In the genomic region with DNA sequence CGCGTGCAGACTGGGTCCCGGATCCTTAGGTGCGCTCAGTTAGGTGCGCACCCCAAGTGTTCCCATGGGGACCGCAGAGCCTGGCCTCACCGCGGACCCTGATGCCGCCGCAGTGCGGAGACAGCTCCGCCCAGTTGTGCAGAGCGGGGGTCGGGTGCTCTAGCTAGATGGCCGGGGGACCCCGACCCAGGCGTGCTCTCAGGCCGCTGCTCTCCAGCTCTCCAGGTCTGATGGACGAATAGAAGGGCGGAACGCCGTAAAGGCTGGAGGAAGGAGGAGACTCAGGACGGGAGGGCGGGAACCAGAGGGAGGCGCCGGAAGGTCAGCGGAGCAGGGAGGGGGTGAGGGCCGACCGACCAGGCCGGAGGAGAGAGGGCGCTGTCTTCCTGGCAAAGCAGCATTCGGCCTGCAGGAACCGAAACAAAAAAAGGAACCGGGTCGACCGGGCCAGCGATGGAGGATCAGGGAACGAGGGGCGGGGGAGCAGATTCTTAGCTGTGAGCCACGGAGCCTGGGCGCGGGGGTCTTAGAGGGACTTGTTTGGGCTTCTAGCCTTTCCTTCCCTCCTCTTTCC, we compare ENCODE assay signal across 8 mouse cellular contexts. TPM values are rescaled to one million over a fixed set of nuclear protein-coding genes. Genes with fewer than 3 reads are reported as not detected.
DNase-seq lines count a peak whose midpoint lies in the region; ATAC-seq lines count a peak whose summit lies in the region.

A gene (minus strand): TSS at position 220 of the 574 bp plus-strand sequence.

- peak within 1 kb of the TSS; percentile 33 for H3K4me3 ChIP-seq in hindbrain, embryonic 13.5 days
- peak within 1 kb of the TSS; percentile 57 for H3K4me3 ChIP-seq in limb, embryonic 15.5 days
- H3K4me3 ChIP-seq in midbrain, embryonic 14.5 days (replicated peaks; ENCODE audit: low read depth, low read length): peak within 1 kb of the TSS; percentile 32

- peaks cover 100% of the 10 kb centered on the region for H3K27me3 ChIP-seq in hindbrain, embryonic 13.5 days
- peaks cover 71% of the 10 kb centered on the region for H3K27me3 ChIP-seq in limb, embryonic 15.5 days
- peaks cover 90% of the 10 kb centered on the region for H3K27me3 ChIP-seq in midbrain, embryonic 14.5 days (ENCODE audit: control insufficient read depth, insufficient read depth, low read length)

- peak; percentile 39 for DNase-seq in layer of hippocampus, adult 11-12 months (ENCODE audit: low spot score)
- DNase-seq in layer of hippocampus, adult 8-10 months (ENCODE audit: low spot score in 2 of 2): no peak
- DNase-seq in adrenal gland, postnatal 14 days: peak; percentile 92
- peak; percentile 95 for DNase-seq in gastrocnemius, adult 18-20 months (ENCODE audit: low spot score)
- peak; percentile 47 for DNase-seq in midbrain, embryonic 14.5 days
- DNase-seq in testis, postnatal 14 days (ENCODE audit: low spot score): peak; percentile 63

- WGBS in hindbrain, embryonic 13.5 days: under 1% methylated on average over 42 of the region's 42 CpGs
- under 1% methylated on average over 42 of the region's 42 CpGs for WGBS in limb, embryonic 15.5 days
- under 1% methylated on average over 42 of the region's 42 CpGs for WGBS in midbrain, embryonic 14.5 days

- H3K9me3 ChIP-seq in hindbrain, embryonic 13.5 days: no peaks in the 10 kb centered on the region
- H3K9me3 ChIP-seq in limb, embryonic 15.5 days: no peaks in the 10 kb centered on the region
- H3K9me3 ChIP-seq in midbrain, embryonic 14.5 days (ENCODE audit: control insufficient read depth, low read length): no peaks in the 10 kb centered on the region

- peak within 1 kb of the TSS; percentile 51 for H3K4me2 ChIP-seq in hindbrain, embryonic 13.5 days
- peak within 1 kb of the TSS; percentile 86 for H3K4me2 ChIP-seq in limb, embryonic 15.5 days
- peak within 1 kb of the TSS; percentile 52 for H3K4me2 ChIP-seq in midbrain, embryonic 14.5 days (ENCODE audit: low read length)

- H3K36me3 ChIP-seq in hindbrain, embryonic 13.5 days: no peaks in the 10 kb centered on the region
- H3K36me3 ChIP-seq in limb, embryonic 15.5 days: no peaks in the 10 kb centered on the region
- H3K36me3 ChIP-seq in midbrain, embryonic 14.5 days (ENCODE audit: control insufficient read depth, insufficient read depth, low read length): no peaks in the 10 kb centered on the region

- peak; percentile 49; the same call in 1 of the 2 replicates for ATAC-seq in hindbrain, embryonic 13.5 days (ENCODE audit: low FRiP score)
- ATAC-seq in limb, embryonic 15.5 days (ENCODE audit: insufficient number of reproducible peaks, low FRiP score, low TSS enrichment, low read depth): peak; percentile 90
- peak; percentile 53; the same call in 1 of the 2 replicates for ATAC-seq in midbrain, embryonic 14.5 days (ENCODE audit: low FRiP score, low TSS enrichment)

- H3K27ac ChIP-seq in hindbrain, embryonic 13.5 days: peak within 1 kb of the TSS; percentile 37; the same call in 1 of the 2 replicates
- peak within 1 kb of the TSS; percentile 80 for H3K27ac ChIP-seq in limb, embryonic 15.5 days
- no peak within 1 kb of the TSS for H3K27ac ChIP-seq in midbrain, embryonic 14.5 days (replicated peaks; ENCODE audit: low read depth, low read length)

- no peak within 1 kb of the TSS for H3K9ac ChIP-seq in hindbrain, embryonic 13.5 days
- peak within 1 kb of the TSS; percentile 45 for H3K9ac ChIP-seq in limb, embryonic 15.5 days
- H3K9ac ChIP-seq in midbrain, embryonic 14.5 days (replicated peaks; ENCODE audit: low read length): no peak within 1 kb of the TSS

- H3K4me1 ChIP-seq in hindbrain, embryonic 13.5 days (replicated peaks): peaks cover 16% of the 10 kb centered on the region
- peaks cover 30% of the 10 kb centered on the region for H3K4me1 ChIP-seq in limb, embryonic 15.5 days
- no peaks in the 10 kb centered on the region for H3K4me1 ChIP-seq in midbrain, embryonic 14.5 days (ENCODE audit: control insufficient read depth, insufficient read depth, low read length)

RNA-seq across cellular contexts. Expression of the gene that starts here (rescaled TPM):
- total RNA-seq in layer of hippocampus, adult 8-10 months (2022): under 1 TPM in 3 of 4 experiments, not detected in 1; 0.14 to 0.19 (median 0.18) TPM
- 4.3 and 5.2 TPM in 2 replicates for total RNA-seq in adrenal gland, postnatal 14 days (2021)
- 10 to 100 TPM; 68.5 to 72.6 TPM for total RNA-seq in gastrocnemius, adult 18-20 months (2021)
- 2.6 and 5.7 TPM in 2 replicates for polyA plus RNA-seq in hindbrain, embryonic 13.5 days (2015; fragmentation: Nextera tagmentation; extraction: Ambion mirVana)
- polyA plus RNA-seq in limb, embryonic 15.5 days (2015; fragmentation: Nextera tagmentation; extraction: Ambion mirVana): 28.2 and 34.3 TPM in 2 replicates
- 0.41 TPM in 1 of 2 replicates, not detected in the other for polyA plus RNA-seq in midbrain, embryonic 14.5 days (2014; fragmentation: Nextera tagmentation; extraction: Ambion mirVana)

Comparison
In these comparisons a context has a peak if more than half of its experiments do, and no peak if none do; other contexts are left out.
1. RNA of the gene that starts here (total RNA-seq): 68.5 to 72.6 TPM in gastrocnemius, adult 18-20 months; 4.3 to 5.2 TPM in adrenal gland, postnatal 14 days and 0.14 to 0.19 TPM in layer of hippocampus, adult 8-10 months; every median in the first group is over 10 times any median in the second.
2. DNase-seq: peak in layer of hippocampus, adult 11-12 months (single experiment), adrenal gland, postnatal 14 days (single experiment), gastrocnemius, adult 18-20 months (single experiment) and testis, postnatal 14 days (single experiment); none in layer of hippocampus, adult 8-10 months (0 of 2).
3. Peak in DNase-seq, ATAC-seq, H3K4me3 ChIP-seq and H3K4me2 ChIP-seq in midbrain, embryonic 14.5 days; RNA of the gene not detected or under 1 TPM.
4. Peak in every context shown above with its lines, with median percentiles within 50 percentile points of each other: ATAC-seq, H3K4me2 ChIP-seq and H3K4me3 ChIP-seq.